Mouse (Mus musculus) left cerebral cortex, postnatal 14 days (tissue): ENCODE data around the gene Tmc1. TPM values are rescaled to one million over a fixed set of nuclear protein-coding genes. Genes with fewer than 3 reads are reported as not detected.

Source experiments
- DNase-seq, 2 experiments: peaks; one replicate each; pipeline ENCODE4 v3.0.0; 2021 to 2022; ENCODE audit warnings: low spot score in 2 of 2, mixed read lengths in 1 of 2
- intact Hi-C: fragments of 180-260 bp; cut with DNase I; formaldehyde crosslinking; loops from one replicate; pipeline ENCODE4 v1.15.1; 2025
- total RNA-seq, 2 experiments: library from RNA; stranded (reverse); gene quantifications; 2 replicates each; pipeline ENCODE4 v1.2.3; 2021

Tmc1 gene
- total RNA-seq, 2 experiments from 2014 or later, result not detected

DNA sequence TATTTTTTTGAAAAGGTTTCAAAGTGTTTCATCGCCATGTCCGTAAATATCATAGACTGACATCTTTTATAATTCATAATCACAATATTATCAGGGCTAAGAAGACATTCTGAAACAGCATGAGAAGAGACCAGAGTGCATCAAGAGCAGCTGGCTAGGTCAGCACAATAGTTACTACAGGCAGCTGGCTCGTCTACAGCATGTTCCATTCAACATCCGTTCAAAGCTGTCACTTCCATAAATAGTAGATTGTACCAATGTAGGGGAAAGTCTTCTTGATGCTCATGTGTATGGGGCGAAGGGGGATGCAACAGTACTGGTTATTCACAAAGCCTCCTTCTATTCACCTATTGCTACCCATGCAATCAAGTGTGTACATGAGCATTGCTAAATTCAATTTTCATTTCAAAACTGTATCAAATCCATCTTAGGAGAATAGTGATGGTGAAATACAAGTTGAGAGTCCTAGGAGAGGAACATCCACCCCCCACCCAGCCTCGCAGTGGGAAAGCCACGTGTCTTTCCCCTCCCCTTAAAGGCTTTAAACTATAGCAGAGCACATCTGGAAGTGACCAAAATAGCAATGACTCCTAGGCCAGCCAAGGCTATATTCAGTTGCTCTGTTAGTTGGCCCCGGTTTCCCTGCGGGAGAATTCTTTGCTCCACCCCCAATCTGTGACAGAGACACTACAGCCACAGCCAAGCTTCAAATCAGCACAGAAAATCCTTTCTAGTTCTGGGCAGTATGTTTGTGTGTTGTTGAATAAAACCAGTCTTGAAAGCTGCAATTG, 117.8 kb downstream of the Tmc1 start:
- intact Hi-C loops, result no loop called here
- DNase-seq, result no peak

DNA sequence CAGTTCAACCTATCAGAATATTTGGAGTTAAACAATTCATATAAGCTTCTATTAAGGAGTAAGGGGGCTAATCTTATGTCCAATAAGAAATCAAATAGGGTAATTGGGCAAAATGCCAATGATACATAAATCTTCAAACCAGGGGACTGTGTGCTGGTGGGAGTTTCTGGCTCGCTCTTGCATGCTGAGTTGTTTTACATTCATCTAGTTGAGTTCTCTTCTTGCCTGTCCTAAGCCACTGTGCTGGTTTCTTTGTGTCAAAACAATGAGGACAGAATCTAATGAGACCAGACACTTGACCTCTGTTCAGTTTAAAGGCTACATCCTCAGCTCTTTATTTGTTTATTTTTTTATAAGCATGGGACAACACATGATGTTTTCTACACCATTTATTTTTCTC, 119.1 kb downstream of the Tmc1 start:
- intact Hi-C loops, result no loop called here
- DNase-seq, result no peak

GRCm38 (mm10) chr19:20799460-20799859, 154.5 kb downstream of the Tmc1 start:
- intact Hi-C loops, result loop anchor here (5.0 to 10.0 kb wide), 2 partner anchors 573 to 765 kb away; no protein-coding TSS in a partner anchor
- no peak for DNase-seq

DNA sequence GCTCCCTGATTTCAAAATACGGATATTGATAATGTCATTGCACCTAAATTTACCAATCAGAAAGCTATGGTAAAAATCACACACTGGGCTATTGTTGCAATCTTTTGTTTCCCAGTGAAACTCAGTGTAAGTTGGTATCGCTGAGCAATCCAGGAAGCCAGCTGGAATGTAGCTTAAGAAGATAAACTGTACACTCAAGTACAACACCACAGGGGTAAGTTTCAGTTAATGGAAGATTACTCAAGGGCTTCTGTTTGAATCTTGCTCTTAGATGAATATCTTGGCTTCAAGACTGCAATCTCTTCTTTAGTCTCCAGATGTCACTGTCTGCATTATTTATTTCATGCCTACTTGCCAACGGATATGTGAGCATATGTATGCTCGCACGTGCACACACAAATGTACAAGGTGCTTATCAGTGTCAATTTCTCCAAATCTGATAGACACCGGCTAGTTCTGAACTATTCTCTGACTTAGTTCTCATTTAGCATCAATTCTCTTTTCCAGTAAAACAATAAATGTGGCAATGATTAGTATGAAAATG, 156.4 kb downstream of the Tmc1 start:
- intact Hi-C loops, result loop anchor here (5.0 to 10.0 kb wide), 2 partner anchors 575 to 767 kb away; no protein-coding TSS in a partner anchor
- peak; percentile 60 to 78 for DNase-seq

DNA sequence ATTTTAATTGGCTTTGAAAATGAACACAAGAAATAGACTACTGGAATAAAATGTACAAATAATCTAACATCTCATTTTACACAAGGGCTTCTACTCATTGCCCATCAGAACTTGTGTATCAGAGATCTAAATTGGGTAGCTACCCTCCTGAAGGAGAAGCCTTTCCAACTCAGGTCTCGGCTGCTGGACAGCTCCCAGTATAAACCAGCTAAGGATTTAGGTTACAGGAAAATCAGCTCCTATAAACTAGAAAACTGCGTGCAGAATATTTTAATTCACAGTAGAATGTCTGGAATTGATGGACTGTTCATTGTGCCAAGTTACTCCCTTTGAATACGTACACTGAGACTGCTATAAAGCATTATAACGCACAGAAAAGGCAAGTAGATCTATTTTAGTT, 158.0 kb downstream of the Tmc1 start:
- intact Hi-C loops, result loop anchor here (5.0 to 10.0 kb wide), 2 partner anchors 576 to 769 kb away; no protein-coding TSS in a partner anchor
- DNase-seq, result no peak

GRCm38 (mm10) chr19:20794999-20795398, 159.0 kb downstream of the Tmc1 start:
- intact Hi-C loops, result loop anchor here (5.0 to 10.0 kb wide), 2 partner anchors 577 to 770 kb away; no protein-coding TSS in a partner anchor
- DNase-seq, result no peak

DNA sequence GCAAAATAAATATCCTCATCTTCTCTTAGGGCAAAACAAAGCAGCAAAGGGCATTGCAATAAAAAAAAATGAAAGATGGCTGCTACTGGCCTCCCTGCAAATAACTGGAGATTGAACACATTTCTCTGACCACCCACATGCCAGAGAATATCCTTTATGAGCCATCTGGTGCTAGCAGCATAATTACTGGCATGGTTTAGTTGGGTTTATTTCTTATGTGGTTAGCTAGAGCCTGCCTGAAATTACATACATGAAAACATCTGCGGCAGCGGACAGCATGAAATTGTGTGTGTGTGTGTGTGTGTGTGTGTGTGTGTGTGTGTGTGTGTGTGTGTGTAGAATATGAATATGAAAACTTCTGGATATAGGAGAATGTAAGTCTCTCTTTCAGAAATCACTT, 161.2 kb downstream of the Tmc1 start:
- DNase-seq, result peak; percentile 15 to 61
- intact Hi-C loops, result loop anchor here (10.0 kb wide), 1 partner anchor 772 kb away; no protein-coding TSS in a partner anchor

DNA sequence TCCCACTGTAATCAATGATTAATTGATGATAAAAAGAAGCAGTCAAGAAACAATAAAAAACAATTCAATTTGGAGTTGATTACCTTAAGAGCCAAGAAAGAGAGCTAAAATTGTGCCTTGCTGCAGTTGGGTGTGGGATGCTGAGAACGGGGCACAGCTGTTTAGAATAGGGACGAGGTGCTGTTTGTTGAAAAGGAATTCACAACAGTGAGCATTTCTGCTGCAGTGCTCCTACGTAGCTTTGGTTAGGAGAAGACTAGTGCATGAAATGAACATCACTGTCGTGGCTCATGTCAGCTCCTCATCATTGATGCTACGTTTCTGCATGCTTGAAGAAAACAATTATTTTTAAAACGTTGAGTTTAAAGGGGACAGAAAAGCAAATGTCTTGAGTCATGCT, 166.7 kb downstream of the Tmc1 start:
- intact Hi-C loops, result no loop called here
- no peak for DNase-seq

- intact Hi-C loops, result no loop called here
- no peak for DNase-seq
These were observed 178.3 kb downstream of the Tmc1 start for GRCm38 (mm10) chr19:20775681-20776080.

DNA sequence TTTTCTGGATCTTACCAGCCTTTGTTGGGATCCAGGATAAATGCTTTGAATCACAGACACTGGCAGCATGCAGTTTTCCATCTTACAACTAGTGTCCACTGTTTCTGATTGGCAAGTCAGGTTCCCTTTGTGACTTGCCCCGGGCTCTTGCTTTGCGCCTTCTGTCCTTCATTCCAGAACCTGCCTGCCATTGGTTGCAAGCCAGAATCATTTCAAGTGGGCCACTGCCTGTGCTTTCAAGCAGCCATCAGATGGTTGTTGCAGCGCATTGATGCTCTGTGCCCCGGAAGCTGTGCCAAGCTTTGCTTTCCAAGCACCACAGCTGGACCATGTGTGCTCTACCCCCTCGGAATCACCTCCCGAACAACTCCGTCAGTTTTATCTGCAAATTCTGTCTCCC, 180.1 kb downstream of the Tmc1 start:
- intact Hi-C loops, result no loop called here
- no peak for DNase-seq

DNA sequence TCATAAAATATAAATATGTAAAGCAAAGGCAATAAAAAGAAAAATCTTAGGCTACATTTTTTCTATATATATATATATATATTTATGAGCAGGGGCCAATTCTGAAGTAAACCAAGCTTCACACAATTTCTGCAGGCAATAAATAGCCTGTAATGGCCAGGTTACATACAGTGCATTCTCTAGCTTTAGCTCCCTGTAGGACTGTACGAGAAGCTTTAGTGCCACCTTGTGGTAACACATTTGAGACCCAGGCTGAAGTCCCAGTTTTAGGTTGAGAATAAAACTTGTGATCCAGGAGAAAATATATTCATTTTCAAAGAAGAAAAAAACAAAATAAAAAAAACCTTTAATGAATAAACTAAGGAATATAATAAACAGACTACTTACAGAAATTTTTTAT, 189.8 kb downstream of the Tmc1 start:
- intact Hi-C loops, result loop anchor here (10.0 kb wide), 2 partner anchors 319 to 399 kb away; no protein-coding TSS in a partner anchor
- DNase-seq, result peak; percentile 59 to 66

GRCm38 (mm10) chr19:20761675-20762426, 192.2 kb downstream of the Tmc1 start:
- no peak for DNase-seq
- intact Hi-C loops, result loop anchor here (10.0 kb wide), 2 partner anchors 317 to 397 kb away; no protein-coding TSS in a partner anchor

DNA sequence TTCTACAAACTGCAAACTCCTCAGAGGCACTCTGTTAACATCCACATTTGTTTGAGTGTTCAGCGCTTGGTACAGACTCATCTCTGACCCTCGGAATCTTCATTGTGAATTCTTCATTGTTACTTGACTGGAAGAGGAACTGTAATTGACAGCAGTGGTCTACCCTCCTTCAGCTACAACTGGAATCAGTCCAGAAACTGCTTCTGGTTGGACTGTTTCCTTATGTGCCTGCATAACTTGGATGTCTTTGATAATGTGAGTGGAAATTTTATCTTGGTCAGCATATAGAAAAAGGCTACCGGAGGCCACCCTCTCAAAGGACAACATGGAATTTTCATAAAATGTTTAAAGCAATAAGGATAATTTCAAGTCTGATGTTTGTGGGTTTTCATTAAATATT, 192.9 kb downstream of the Tmc1 start:
- no peak for DNase-seq
- intact Hi-C loops, result loop anchor here (10.0 kb wide), 2 partner anchors 316 to 396 kb away; no protein-coding TSS in a partner anchor

- intact Hi-C loops, result no loop called here
- no peak for DNase-seq
These were observed 209.4 kb downstream of the Tmc1 start for GRCm38 (mm10) chr19:20744630-20745029.

Other genes with a start within 250 kb of the Tmc1 start
- 1 to 10 TPM; 1.6 to 2.5 TPM for gene Aldh1a7, start 226.6 kb downstream of the Tmc1 start, total RNA-seq